Mouse (Mus musculus): ENCODE measurements around the gene Bysl.
A peak's percentile ranks its signal among the peaks of the same experiment; 100 is the strongest.
"Not testable (repeated sequence)": the region's sequence is repeated elsewhere in the genome, so short reads cannot be mapped to it uniquely, and the experiment has no call there.

Gene Bysl

DNA sequence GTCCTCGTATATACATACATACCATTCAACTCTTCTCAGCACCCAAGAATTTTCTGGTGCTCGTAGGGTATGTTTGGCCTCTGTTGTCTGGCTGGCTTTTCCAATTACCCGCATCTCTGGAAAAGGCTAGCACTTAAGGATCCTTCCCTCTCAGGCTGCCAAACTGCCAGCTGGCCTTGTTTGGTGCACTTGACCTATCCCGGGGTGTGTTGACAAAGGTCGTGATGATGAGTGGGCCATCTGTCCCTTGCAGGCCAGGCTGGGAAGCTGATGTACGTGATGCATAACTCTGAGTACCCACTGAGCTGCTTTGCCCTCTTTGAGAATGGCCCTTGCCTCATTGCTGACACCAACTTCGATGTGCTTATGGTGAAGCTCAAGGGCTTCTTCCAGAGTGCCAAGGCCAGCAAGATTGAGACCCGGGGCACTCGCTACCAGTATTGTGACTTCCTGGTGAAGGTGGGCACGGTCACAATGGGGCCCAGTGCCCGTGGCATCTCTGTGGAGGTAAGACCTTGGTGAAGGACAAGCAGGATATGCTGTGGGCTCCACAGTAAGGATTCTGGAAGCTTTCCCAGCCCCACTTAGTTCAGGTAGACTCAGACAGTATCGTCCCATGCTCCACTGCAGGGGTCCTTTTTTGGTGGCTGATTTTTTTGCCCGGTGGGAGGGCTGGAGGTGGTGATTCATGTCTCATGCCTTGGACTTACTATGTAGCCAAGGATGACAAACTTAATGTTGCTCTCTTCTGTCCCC lies 7.4 kb upstream of the Bysl start:
- DNase-seq (ENCODE audit: low read depth in 2 of 2, low spot score in 2 of 2) = no peak

DNA sequence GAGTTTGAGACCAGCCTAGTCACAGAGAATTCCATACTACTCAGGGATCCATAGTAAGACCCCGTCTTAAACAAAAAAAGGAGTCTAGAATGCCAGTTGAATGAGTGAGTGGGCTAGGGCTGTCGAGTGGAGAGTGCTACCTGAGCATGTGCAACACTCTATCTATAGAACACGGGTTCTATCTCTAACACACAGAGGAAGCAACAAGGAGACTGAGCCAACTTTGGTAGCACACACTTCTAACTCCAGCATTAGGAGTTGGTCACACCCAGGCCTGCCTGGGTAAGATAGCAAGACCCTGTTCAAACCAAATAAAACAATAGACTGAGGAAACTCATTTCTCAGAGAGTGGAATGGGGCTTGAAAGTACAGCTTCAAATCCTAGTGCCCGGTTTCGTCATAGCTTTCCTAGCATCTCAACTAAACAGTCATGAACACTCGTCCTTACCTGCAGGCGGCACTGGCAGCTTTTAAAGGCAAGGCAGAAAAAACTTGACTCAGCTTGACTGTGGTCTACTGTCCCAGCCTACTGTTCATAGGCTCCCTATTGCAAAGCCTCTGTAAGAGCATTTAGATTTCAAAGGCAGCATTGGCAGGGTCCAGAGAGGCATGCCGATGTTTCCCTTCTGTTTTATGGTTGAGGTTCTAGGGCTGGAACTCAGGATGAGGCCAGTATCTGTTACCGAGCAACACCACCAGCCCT lies 6.5 kb upstream of the Bysl start:
- DNase-seq (ENCODE audit: low read depth in 2 of 2, low spot score in 2 of 2) = no peak

DNA sequence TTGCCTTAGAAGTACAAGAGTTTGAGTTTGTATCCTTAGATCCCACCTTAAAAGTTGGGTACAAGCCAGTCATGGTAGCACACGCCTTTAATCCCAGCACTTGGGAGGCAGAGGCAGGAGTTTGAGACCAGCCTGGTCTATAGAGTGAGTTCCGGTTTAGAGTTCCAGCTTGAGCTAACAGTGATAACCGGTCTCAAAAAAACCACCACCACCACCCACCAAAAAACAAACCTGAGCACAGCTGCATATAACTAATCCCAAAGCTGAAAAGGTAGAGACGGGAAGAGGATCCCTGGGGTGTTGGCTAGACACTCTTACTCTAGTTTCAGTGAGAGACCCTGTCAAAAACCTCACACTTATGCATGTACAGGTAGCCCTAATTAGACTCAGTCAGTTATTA lies 5.4 kb upstream of the Bysl start:
- DNase-seq (ENCODE audit: low read depth in 2 of 2, low spot score in 2 of 2) = no peak

DNA sequence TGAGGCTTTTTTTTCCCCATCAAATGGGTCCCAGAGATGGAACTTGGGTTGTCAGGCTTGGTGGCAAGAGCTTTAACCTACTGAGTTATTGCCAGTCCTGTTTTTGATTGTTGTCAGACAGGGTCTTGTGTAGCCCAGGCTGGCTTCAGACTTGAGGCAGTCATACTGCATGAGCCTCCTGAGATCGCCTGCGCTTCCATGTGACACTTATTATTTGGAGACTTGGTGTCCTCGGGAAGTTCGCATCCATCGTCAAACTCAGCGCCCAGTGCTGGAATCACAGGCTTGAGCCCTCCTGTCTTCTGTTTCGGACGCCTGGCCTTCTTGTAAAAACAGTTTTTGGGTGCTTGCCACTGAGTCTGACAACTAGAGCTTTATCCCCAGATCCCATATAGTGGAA lies 4.8 kb upstream of the Bysl start:
- no peak for DNase-seq (ENCODE audit: low read depth in 2 of 2, low spot score in 2 of 2)

DNA sequence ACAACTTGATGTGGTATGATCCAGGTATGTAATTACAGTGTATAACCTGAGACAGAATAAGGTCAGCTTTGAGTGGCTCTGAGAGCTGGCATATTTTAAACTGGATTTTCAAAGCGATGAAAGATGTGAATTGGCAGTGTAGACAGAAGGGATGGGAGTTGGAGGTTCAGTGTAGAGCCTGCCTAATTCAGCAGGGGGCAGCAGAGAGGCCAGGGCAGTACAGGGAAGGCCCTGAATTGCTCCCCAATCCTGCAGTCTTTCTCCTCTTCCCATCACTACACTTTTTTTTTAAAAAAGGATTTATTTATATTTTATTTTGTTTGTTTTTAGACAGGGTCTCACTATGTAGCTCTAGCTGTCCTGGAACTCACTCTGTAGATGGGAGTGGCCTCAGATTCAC lies 2.7 kb upstream of the Bysl start:
- DNase-seq (ENCODE audit: low read depth in 2 of 2, low spot score in 2 of 2) = peak in 1 of 2 experiments; percentile 65

DNA sequence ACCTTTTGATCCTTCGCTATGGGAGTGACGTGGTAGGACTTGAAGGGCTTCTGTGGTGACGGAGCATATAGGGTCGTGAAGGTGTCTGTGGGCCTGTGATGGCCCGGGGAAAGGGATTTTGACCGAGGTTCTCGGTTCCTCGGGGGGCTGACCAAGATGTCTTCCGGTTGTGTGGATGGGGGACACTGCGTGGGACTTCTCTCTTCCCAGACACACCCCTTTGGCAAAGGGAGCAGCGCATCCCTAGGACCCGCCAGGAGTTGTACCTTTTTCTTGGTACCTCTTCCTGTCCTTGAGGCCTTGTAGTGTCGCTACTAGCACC lies 330 bp upstream of the Bysl start:
- DNase-seq (ENCODE audit: low read depth in 2 of 2, low spot score in 2 of 2) = no peak

DNA sequence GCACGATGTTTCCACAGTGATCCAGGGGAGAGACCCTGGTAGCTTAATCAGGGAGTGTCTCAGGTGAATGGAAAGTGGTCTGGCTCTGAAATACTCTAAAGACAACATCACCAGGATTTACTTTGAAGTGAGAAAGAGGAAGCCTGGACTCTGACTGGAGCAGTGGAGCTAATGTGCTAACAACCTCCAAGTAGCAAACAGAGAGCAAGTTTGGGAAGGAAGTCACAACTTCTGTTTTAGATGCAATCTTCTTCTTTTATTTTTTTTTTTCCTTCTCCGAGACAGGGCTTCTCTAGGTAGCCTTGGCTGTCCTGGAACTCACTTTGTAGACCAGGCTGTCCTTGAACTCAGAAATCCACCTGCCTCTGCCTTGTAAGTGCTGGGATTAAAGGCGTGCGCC lies 2.1 kb downstream of the Bysl start:
- DNase-seq (ENCODE audit: low read depth in 2 of 2, low spot score in 2 of 2) = no peak

DNA sequence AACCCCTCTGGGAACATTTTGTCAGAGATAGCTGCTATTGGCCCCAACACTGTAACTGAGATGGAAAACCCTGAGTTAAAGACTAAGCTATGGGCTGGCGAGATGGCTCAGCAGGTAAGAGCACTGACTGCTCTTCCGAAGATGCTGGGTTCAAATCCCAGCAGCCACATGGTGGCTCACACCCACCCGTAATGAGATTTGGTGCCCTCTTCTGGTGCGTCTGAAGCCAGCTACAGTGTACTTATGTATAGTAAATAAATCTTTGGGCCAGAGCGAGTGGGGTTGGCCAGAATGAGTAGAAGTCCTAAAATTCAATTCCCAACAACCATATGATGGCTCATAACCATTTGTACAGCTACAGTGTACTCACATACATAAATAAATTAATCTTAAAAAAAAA lies 5.1 kb downstream of the Bysl start:
- DNase-seq (ENCODE audit: low read depth in 2 of 2, low spot score in 2 of 2) = no peak

DNA sequence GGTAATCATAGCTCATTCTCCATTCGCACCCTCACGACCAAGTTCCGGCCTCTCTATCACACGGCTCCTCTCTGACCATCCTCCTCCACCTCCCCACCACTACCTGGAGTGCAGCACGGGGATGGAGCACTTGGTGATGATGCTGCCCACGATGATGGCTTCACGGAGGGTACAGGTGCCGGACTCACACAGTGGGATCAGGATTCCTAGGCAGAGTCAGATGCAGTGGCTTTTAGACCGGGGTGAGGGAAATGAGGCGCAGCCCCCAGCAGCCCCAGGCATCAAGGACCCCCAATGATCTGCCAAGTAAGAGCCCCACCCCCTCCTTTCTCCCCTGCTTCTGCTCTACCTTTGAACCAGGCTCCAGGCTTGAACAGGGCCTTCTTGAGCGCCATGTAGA lies 9.0 kb downstream of the Bysl start:
- no peak for DNase-seq (ENCODE audit: low read depth in 2 of 2, low spot score in 2 of 2)

DNA sequence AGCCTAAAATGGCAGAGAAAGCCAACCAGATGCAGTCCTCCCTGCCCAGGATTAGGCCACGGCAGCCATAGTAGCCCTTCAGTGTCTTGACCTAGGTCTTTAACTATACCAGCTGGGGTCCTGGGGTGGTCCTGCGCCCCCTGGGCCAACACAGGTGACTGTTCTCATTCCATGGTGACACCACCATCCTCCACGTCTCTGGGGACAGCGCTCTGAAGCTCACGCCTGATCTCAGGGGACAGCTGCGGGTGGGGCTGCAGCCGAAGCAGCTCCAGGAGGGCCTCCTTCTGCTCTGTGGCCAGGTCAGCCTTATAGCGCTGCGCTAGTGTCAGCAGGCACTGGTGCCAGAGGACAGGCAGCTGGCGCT lies 9.9 kb downstream of the Bysl start:
- DNase-seq (ENCODE audit: low read depth in 2 of 2, low spot score in 2 of 2) = no peak

DNA sequence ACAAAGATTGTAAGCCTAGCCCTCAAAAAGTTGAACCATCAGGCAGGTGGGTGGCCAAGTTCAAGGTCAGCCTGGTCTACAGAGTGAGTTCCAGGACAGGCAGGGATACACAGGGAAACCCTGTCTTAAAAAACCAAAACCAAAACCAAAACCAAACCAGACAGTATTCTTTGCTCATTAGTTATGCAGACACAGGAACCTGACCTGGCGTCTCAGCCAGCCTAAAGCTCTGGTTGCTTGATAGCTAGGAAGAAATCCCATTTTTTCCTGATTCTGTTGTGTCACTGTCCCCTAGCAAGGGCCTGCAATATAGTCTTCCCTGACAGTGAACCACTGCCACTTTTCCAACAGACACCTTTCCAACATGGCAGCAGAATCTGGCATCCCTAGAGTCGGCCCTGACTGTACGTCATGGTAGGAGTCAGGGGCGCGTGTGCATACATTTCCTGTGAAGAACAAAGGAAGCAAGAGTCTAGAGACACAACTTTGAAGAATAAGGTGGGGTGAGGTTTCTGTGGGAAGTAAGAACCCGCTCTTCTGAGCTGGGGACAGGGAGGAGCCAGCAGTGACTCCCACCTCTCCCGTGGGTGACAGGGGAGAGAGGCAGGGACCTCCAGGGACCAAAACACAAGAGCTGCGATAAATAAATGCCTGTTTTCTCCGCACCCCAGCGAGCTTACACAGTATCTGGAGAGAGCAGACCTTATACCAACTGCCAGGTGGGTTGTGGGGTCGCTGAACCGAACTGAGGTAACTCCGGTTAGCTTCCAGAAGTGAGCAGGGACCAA lies 10.5 kb downstream of the Bysl start:
- peak; percentile 50 to 63 for DNase-seq (ENCODE audit: low read depth in 2 of 2, low spot score in 2 of 2)

DNA sequence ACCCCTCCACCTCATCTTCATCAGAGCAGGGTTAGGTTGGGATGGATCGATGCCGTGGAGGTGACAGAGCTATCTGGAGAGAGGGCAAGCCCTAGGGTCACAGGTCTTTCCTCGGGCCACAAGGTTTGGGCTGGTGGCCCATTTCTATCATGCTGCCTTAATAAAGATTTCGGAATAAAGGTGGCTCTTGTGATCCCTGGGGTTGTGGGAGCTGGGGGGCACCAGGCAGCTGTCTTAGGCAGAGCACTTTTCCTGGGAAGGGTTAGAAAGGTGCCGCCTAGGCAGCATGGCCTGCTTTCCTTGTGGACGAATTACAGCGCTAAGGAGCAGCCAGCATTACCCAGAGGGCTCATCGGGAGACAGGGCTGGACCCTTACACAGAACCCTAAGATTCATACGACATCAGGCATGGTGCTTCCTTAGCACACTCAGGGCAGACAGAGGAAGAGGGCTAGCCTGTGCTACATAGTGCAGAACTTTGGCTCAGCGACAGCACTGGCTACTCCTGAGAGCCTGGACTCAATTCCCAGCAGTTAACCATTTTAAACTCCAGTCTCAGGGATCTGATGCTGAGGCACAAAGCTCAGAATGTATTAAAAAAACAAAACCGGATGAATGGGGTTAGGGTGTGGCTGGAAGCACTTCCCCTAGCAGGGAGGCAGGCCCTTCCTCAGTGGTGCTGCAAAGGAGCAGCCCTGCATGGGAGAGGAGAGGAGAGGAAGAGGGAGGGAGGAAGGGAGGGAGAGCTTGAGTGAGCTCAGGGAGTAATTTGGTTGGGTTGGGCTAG lies 11.6 kb downstream of the Bysl start:
- DNase-seq (ENCODE audit: low read depth in 2 of 2, low spot score in 2 of 2) = no peak

DNA sequence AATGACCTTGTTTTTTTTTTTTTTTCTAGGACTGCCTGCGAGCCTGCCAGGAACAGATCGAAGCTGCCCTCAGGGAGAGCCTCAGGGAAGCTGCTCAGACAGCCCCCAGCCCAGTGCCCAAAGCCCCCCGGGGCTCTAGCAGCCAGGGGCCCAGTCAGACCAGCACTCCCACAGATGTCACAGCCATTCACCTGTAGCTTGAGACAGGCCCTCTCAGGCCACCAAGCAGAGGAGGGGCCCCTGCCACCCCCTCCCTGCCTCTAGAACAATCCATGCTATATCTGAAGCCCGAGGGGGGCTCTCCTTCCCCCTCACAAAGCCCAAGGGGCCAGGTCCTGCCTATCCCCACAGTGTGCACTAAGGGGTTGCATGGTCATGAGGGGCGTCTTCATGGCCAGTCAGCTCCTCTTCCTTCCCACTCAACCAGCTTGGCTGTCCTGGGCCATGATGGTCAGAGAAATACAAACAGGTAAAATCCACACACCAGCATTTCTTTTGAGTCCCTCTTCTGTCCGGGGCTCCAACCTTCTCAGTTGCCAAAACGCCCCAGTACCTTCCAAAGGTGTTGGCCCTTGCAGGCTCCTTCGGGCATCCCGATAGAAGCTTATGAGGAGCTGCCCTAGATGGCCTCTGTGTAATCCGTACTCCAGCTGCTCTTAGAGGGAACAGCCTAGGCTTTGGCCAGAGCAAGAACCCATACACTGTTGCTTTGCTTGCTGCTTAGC lies 12.6 kb downstream of the Bysl start:
- not testable (repeated sequence) for DNase-seq (ENCODE audit: low read depth in 2 of 2, low spot score in 2 of 2)

DNA sequence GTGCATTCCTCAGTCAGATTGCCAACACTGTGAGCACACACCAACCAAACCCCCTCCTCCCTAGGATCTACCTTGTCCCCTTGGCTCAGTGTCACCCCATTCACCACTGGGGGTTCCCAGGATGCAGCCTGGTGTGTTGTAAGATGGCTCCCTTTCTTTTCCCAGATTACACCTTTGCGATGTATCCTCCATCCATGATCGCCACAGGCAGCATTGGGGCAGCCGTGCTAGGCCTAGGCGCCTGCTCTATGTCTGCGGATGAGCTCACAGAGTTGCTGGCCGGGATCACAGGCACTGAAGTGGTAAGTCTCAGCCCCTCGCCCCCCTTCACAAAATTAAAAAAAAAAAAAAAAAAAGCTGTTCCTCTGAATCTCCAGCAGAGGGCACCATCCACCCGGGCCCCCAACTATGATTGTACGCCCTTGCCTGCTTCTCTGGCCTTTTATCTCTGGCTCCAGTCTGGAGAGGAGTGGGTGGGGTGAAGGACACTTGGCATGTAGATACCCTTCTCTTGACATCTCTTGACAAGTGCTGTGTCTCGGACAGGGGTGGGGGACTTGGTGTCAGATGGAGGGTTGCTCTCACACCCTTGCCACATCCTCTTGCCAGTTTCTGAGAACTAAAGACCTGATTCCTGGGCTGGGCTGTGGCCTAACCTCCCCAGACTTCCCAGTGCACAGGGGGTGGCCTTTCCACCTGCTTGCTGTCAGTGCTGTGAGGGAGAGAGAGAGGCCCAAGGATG lies 13.3 kb downstream of the Bysl start:
- peak; percentile 64 to 71 for DNase-seq (ENCODE audit: low read depth in 2 of 2, low spot score in 2 of 2)

DNA sequence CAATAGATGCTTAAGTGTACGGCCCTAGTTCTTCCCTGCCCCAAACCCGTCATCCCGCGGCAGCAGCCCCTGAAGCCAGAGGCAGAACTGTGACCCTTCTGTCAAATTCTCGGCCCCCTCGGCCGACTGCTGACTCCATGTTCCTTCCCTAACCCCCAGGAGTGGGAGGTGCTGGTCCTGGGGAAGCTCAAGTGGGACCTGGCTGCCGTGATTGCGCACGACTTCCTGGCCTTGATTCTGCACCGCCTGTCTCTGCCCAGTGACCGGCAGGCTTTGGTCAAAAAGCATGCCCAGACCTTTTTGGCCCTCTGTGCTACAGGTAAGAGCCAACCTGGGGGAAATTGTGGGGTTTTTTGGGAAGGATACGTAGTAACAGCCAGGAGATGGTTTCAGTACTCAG lies 14.0 kb downstream of the Bysl start:
- no peak for DNase-seq (ENCODE audit: low read depth in 2 of 2, low spot score in 2 of 2)

DNA sequence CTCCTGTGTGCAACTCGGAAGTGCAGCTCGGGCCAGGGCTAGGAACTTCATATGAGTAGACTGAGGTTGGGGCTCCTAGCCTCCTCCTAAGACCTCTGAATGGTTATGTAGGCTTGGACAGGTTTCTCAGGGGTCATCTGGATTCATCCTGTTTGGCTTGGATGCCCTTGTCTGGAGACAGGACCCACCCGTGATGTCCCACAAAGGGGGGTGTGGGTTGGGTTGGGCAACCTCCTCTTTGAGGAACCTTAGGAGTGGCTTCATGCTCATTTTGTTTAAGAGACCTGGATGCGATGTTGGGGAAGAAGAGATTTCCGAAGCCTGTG lies 14.5 kb downstream of the Bysl start:
- no peak for DNase-seq (ENCODE audit: low read depth in 2 of 2, low spot score in 2 of 2)

DNA sequence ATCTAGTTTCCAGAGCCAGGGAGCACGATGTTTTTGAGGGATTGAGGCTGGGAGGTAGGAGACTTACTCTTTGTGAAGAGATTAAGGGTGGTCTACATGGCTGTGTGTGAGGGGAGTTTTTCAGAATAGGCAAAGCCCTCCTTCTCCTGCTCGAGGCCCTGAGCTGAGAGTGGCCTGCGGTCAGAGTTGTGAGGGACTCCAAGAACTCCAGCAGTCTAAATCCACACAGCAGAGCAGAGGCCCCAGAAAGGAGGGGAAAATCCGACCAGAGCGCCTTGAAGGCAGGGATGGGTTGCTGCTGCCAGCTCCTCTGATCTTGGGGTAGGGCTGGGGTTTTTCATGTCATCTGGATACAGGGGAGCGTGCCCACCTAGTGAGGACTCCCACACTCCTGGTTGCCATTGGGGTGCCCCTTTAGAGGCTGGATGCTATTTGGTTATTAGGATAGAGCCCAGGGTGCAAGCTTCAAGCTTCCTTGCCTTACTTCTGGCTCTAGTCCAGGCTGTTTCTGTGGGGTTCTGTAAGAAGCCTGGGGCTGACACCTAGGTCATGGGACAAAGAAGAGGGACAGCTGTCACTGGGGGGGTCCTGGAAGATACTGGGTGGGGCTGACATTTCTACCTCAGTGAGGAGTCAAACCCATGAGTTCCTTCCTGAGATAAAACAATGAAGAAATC lies 15.0 kb downstream of the Bysl start:
- DNase-seq (ENCODE audit: low read depth in 2 of 2, low spot score in 2 of 2) = no peak

DNA sequence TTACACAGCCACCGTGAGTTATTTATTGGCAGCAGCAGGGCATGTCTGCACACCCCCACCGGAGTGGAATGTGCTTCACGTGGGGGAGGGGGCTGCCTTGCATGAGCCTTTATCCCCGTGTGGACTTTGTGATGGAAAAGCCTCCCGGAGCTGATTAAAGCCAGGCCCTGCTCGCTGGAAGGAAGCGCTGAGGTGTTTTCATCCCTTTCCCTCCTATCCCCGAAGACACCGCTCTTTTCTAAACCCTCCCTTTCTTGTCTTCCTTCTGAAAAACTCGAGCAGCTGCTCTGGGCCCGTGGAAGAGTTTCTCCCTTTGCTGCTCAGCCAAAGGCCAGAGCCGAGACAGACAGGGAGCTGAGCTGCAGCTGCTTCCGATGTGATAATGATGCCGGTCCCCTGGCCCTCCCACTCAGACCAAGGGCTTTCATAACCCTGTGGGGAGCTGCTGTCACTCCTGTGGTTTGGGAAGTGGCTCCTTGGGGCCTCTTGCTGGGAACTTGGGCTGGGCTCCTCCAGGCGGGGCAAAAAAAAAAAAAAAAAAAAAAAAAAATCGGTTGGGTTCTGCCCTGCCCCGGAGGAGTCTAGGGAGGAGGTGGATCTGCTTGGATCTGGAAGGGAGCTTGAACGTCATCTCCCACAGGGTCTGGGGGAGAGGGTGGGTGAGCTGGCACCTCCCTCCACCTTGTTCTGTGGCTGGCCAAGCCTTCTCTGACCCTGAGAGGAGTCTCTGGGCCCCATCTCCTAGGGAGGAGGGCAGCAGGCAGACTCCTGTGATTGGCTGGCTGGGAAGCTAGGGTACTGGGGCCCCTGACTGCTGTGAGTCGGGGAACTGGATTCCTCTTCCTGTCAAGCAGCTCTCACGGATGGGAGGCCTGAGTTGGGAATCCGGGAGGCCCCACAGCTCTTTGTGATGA lies 15.8 kb downstream of the Bysl start:
- no peak for DNase-seq (ENCODE audit: low read depth in 2 of 2, low spot score in 2 of 2)

DNA sequence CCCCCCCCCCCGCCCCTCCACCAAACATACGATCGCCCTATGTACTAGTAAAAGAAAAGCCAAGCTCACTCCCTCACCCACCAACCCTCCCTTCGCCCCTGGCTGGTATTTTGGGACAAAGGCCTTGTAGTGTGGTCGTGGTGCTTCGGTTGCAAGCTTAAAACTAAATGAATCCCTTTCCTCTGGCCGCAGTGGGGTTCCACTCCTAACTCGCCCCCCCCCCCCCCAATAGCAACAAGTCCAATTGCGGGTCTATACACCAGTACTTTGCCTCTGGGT lies 16.4 kb downstream of the Bysl start:
- no peak for DNase-seq (ENCODE audit: low read depth in 2 of 2, low spot score in 2 of 2)
